Mouse (Mus musculus): Measurements from ENCODE around the gene Btbd35f10. TPM values are rescaled to one million over a fixed set of nuclear protein-coding genes. Genes with fewer than 3 reads are reported as not detected.
"Not testable (repeated sequence)": the region's sequence is repeated elsewhere in the genome, so short reads cannot be mapped to it uniquely, and the experiment has no call there.

Gene Btbd35f10
- not detected in 2 replicates for polyA plus RNA-seq (2015; fragmentation: Nextera tagmentation; extraction: Ambion mirVana)

DNA sequence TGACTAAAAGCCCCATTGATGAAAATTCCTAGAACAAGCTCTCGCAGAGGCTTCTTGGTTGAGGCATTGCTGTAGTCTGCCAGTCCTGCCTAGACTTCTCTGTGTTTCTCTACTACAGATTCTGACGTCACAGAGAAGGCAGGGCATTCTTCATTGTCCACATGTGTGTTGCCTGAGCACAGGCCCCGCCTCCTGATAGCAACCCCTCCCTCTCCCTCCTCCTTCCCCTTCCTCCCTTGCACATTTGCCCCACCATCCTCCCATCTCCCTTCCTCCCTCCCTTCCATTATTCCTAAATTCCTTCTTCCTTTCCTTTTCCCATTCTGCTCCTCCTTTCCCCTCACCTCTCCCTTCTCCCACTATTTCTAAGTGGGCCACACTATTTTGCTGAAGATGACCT, at the start of gene Btbd35f10:
Btbd35f10 (minus strand) TSS at position 101 of the 400 bp plus-strand sequence.
- H3K27me3 ChIP-seq (ENCODE audit: control insufficient read depth, insufficient read depth, low read length); H3K4me1 ChIP-seq (ENCODE audit: control insufficient read depth, insufficient read depth, low read length); ATAC-seq (ENCODE audit: insufficient read depth, low FRiP score); H3K36me3 ChIP-seq (ENCODE audit: control insufficient read depth, insufficient read depth, low read length); H3K4me2 ChIP-seq (ENCODE audit: low read depth, low read length); H3K9me3 ChIP-seq (replicated peaks; ENCODE audit: control insufficient read depth, low read length); H3K9ac ChIP-seq (ENCODE audit: low read length); H3K27ac ChIP-seq (ENCODE audit: low read length); H3K4me3 ChIP-seq (replicated peaks; ENCODE audit: low read length): not testable (repeated sequence)
- no CpG with 5 or more reads among the region's 3 CpGs for WGBS

Other genes with a start within 250 kb of the Btbd35f10 start
- gene Btbd35f18, start 52.7 kb downstream of the Btbd35f10 start, polyA plus RNA-seq (2015; fragmentation: Nextera tagmentation; extraction: Ambion mirVana): not detected in 2 replicates
- not detected in 2 replicates for gene Btbd35f16, start 204.1 kb upstream of the Btbd35f10 start, polyA plus RNA-seq (2015; fragmentation: Nextera tagmentation; extraction: Ambion mirVana)